Mouse (Mus musculus) adrenal gland, postnatal 36 days (tissue): ENCODE measurements at regions not wholly inside any gene's neighbourhood (a gene's known extent, or its start where the extent isn't known, plus 50 kb on each side); places are given as distances from the start of the nearest gene placed in this dataset.

ENCODE experiments used
- DNase-seq, 2 experiments: peaks; one replicate each; pipeline ENCODE4 v3.0.0; 2021; ENCODE audit warnings: mixed read lengths in 1 of 2

DNA sequence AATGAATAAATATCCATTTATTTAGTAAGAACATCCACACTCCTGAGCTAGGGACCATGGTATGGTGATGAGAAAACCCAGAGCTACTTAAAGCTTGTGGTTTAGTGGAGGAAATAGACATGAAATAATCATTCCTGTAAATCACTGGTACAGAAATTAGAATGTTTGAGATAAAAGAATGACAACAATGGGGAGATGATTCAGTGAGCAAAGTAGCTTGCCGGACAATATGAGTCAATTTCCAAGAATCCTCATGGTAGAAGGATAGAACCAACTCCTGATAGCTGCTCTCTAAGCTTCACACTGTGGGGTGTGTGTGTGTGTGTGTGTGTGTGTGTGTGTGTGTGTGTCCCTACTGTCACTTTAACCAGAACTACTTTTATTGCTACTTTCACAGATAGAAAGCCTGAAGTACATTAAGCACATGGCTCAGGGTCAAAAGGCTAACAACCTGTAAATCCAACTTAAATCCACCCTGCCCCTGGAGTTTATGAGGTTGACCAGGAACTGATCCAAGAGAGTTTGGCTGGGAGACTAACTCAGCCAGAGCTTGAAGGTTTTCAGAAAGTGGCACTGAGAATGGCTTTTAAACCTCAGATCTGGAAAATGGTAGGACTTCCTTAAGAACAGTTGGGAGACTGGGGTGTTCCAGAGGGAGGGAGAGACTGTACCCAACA is 336.9 kb upstream of the Gcfc2 start:
- DNase-seq = peak; percentile 3 to 5

GRCm38 (mm10) chr6:81589727-81590126 is 333.7 kb upstream of the Gcfc2 start:
- no peak for DNase-seq

DNA sequence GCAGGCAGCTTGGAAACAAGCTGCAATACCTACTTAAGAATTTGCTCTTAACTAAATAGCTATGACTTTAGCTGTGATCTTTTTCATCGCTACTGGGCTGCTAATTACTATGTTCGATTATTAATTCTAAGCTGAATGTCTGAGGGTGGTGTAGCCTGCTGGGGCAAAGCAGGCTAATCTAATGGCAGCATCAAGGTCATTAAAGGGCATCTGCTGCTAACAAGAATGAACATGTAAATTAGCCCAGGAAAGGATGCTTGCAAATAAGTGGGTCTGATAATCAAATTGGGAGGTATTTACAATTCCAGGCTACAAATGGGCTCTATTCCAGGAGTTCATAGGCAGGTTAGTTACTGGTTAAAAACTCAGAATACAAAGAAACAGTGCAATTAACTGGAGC is 327.5 kb upstream of the Gcfc2 start:
- no peak for DNase-seq

DNA sequence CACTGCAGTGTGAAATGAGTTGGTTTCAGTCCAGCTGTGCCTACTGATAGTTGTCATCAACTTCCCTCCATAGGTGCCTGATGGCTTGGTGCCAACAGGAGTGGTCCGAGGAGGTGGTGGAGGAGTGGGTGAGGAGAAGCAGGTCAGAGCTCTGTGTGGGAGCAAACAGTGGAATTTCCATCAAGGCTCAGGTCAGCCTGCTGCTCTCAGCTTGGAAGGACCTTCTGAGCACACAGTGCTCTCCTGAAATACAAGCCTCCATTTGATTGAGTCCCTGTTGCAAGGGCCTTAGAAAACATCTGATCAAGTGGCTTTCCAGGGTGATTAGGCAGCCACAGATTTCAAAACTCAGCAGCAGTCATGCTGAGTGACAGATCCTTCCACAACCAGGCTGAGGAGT is 314.8 kb upstream of the Gcfc2 start:
- no peak for DNase-seq

DNA sequence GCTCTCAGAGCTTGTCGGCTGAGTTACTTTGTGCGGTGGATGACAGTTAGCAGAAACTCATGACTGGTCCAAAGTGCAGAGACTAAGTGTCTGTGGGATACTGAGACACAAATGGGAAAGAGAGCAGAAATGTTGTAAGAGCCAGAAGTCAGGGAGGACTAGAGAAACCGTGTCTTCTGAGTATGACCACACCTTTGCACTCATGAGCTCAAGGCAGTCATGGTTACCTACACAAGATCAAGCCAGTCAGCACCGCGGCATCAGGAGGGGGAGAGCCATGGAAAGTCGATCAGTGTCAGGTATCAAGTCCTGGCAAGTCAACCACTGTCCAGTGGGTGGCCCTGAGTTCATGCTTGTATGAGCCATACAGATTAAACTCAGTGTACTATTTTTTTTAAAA is 311.5 kb upstream of the Gcfc2 start:
- no peak for DNase-seq

DNA sequence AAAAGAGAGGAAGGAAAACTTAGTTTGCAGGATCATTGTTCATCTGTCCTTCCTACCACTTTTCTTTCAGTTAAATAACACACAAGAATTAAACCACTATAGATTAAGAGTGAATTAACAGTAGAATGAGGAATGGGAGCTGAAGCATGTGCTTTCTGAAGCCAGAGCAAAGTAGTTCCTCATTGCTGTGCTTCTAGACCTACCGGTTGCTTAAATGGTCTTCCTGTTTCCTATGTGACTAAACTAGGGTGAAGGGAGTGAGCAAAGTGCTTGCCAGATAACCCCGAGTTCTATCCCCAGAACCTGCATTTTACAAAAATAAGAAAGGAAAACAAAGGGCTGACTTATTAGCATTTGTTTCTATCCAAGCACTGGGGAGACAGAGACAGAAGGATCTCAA is 305.5 kb upstream of the Gcfc2 start:
- DNase-seq = no peak

DNA sequence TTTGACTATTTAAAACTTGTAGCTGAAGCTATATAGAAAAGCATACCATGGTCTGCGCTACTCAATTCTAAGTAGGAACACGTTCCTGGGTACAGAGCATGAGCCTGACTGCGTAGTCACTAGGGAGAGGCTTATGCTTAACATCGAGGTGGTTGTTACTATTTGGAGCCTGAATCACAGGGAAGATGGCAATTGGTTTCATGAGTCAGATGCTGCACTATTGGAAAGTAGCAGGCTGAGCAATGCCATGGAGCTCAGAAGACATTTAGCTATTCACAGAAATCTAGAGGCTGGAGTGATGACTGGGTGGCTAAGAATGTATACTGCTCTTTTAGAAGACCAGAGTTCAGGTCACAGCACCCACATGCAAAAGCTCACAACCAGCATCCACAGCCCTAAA is 302.4 kb upstream of the Gcfc2 start:
- no peak for DNase-seq

DNA sequence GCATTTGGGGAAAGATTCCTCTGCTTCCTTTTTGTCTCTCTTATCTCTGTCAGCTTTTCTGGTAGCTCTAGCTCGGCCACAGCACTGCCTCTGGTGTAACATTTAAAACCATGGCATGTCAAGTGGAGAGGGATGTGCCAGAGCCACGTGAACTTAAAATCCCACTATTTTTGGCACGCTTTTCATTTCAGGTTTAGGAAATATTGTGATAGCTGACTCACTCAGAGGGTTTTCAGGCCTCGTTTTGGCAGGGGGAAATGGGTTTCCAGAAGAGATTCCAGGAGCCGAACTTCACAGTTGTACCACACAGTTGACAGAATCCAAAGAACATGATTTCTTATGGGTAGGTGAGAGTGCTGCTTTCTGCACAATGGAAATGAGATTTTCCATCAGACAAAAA is 300.8 kb upstream of the Gcfc2 start:
- no peak for DNase-seq

- peak; percentile 10 to 12 for DNase-seq
Observed at GRCm38 (mm10) chr6:81625016-81625415, 298.5 kb upstream of the Gcfc2 start.

GRCm38 (mm10) chr6:81633586-81633985 is 289.9 kb upstream of the Gcfc2 start:
- DNase-seq = no peak

DNA sequence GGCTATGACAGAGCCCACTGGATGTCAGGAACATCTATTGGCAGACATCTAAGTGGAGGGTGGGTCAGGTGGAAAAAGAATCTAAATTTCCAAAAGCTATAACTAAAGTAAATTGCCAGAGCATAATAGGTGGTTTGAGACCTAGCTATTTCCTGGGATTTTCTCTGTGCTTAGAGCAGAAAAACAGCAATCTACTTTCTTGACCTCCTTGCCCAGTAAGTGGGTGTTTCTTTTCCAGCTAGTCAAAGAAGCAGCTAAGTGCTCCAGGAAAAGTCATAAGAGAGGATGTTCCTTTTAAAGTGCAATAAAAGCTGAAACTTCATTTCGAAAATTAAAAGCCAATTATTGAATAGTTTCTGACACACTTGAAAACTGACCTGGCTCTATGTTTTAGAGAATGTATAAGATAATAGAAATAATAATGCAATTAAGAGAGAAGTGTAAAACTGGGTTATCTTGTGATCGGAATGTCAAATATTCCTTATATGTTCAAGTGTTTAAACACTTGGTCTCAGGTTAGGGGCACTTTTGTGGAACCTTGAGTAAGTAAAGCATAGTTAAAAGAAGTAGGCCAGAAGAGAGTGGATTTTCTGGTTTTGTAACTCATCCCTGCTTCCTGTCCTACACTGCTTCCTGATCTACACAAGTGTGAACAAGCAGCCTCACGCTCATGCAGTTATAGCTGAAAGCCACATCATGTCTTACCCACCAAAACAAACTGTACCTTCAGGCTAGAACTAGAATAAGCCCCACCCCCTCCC is 275.7 kb upstream of the Gcfc2 start:
- DNase-seq = no peak

GRCm38 (mm10) chr6:81651856-81652255 is 271.6 kb upstream of the Gcfc2 start:
- peak; percentile 50 to 69 for DNase-seq

- DNase-seq = no peak
Observed at GRCm38 (mm10) chr6:81655205-81655604, 268.3 kb upstream of the Gcfc2 start.

DNA sequence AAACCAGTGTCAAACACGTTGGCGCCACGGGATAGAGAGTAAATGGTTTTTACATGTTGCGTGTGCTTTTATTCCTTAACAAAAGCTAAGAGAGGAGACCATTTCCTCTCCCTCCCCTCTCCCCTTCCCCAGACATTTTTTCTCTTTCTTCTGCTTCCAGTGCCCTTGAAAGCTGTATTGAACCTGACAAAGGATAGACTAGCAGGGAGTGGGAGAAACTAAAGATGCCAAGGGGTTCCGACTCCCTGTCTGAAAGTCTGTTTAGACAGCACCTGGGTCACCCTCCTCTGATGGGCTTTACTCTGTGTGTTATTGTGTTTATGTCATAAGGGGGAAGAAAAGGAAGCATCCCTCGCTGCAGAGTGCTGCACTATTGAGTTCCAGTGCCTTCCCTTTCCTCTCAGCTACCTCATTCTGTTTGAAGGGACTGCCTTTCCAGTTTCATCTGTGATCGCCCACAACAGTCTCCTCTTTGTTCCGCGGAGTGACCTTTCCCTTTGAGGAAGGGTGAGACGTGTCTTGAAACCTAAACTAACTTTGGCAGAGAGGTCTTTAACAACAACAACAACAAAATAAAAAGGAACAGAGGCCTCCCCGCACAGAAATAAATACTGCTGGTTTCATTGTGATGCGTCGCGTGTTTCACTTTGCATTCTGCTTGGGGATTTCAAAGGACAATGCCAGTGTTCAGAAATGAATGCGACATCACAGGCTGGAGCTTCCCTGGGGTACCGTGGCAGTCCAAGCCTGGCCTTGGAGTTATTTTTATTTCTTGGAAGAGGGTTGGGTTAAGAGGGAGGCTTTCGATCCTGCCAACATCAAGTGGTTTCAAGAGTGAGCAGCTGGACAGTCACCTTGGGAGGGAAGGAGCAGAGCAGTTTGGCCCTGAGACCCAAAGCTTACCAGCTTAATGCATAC is 262.7 kb upstream of the Gcfc2 start:
- DNase-seq = peak; percentile 13 to 17

DNA sequence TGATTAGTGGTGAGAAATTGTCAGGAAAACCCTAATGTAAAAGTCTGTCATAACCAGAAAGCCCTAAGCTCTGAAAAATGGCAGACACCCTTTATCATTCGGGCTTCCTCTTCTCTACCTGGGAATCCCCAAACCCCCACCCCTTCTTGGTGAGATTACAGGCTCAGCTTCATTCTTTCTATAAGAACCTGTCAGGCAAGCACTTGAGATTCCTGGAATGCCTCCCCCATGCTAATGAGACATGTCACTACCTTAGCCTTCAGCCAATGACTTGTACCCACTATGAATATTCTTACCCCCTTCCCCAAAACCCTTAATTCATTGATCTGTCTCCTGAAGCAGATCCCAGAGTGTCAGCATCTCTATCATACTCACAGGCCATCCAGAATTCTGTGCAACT is 254.5 kb upstream of the Gcfc2 start:
- DNase-seq = no peak

- DNase-seq = no peak
Observed at GRCm38 (mm10) chr6:81673316-81673715, 250.2 kb upstream of the Gcfc2 start.

- DNase-seq = no peak
Observed at GRCm38 (mm10) chr6:81697284-81697683, 226.2 kb upstream of the Gcfc2 start.

- no peak for DNase-seq
Observed at GRCm38 (mm10) chr6:81698173-81698572, 225.3 kb upstream of the Gcfc2 start.

DNA sequence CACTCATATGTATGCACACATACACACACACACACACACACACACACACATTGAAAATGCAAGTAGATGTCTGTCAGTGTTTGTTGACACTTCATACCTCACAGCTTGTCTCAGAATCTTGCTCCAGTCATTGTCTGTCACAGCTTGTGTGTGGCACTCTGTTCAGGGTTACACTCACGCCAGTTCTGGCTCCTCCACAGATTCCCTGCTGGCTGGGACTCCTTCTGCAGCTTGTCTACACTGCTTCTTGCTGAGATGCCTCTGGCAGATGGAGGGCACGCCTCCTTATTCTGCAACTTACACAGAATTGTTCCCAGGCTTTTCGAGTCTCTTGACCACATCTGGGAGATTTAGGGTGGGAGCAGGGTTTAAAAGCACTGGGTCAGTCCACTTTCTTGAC is 208.6 kb upstream of the Gcfc2 start:
- no peak for DNase-seq

DNA sequence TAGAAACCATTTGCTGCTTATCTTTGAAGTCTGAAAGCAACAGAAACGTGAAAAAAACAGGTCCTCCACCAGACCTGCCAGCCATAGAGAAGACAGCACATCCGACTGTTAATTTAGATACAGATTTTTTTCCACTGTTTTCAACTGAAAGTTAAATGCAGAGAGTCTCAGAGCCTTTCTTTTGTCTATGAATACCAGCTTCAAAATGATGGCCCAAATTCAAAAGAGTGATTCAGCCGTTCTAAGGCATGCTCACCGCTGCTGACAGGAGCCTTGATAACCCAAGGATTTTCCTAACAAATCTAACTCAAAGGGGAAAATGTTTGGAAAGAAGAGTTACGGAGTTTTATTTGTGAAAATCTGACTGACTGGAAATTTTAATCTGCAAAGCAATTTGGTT is 207.1 kb upstream of the Gcfc2 start:
- peak; percentile 27 to 40 for DNase-seq

GRCm38 (mm10) chr6:81724601-81725545 is 198.6 kb upstream of the Gcfc2 start:
- DNase-seq = no peak

DNA sequence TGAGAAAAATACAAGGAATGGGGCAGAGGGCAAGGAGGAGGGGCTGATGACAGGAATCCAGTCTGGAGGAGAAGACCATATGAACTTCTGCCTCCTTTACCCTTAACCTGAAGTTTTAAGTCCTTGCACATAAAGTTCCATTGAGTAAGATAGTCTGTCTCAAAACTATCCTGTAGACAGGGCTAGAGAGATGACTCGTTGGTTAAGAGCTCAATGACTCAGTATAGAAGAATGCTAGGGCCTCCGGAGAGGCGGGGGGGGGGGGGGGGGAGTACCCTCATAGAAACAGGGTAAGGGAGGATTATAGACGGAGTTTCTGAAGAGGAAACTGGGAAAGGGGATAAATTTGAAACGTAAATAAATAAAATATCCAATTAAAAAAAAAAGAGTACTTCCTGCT is 191.8 kb upstream of the Gcfc2 start:
- no peak for DNase-seq
